Mouse (Mus musculus) G1E (cell line): Measurements from ENCODE around the gene Gm12394.

Experiments
- CTCF ChIP-seq: IDR thresholded peaks from 2 replicates; pipeline ENCODE4 v1.5.1; 2012; ENCODE audit warnings: low read depth, low read length, inconsistent platforms, mixed read lengths
- GATA1 ChIP-seq: IDR thresholded peaks from 2 replicates; pipeline ENCODE4 v1.6.1; 2012; ENCODE audit warnings: borderline replicate concordance, low read length, inconsistent platforms, mixed read lengths
- POLR2AphosphoS5 ChIP-seq: IDR thresholded peaks from 2 replicates; pipeline ENCODE4 v1.6.1; 2012; ENCODE audit warnings: low read depth, low read length, inconsistent platforms; ENCODE audit not compliant: insufficient replicate concordance
- TAL1 ChIP-seq: conservative IDR thresholded peaks from 2 replicates; pipeline ENCODE4 v1.6.1; 2012; ENCODE audit warnings: low read depth, low read length, inconsistent platforms, mixed read lengths

DNA sequence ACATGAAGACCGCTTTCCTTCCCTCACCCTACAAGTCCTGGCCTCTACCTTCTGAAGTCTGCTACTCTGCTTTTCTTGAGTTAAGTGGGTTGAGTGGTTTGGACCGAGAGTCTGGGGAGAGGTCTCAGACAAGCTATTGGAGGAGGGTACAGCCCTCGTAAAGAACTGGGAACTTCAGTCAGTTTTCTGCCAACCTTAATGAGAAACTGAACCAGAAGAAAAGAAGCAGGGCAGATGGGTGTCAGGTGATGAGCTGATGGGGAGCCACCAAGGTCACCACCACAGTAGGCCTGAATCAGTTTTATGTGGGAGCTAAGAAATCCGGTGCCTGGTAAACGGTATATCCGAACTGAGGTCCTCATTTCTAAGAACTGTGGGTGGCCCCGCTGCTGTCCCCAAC lies 15.6 kb upstream of the Gm12394 start:
- TF ChIP-seq CTCF (no peak), TAL1 (no peak), POLR2AphosphoS5 (no peak), GATA1 (no peak)
